ENCODE assay signal across 9 mouse cellular contexts in the genomic region with DNA sequence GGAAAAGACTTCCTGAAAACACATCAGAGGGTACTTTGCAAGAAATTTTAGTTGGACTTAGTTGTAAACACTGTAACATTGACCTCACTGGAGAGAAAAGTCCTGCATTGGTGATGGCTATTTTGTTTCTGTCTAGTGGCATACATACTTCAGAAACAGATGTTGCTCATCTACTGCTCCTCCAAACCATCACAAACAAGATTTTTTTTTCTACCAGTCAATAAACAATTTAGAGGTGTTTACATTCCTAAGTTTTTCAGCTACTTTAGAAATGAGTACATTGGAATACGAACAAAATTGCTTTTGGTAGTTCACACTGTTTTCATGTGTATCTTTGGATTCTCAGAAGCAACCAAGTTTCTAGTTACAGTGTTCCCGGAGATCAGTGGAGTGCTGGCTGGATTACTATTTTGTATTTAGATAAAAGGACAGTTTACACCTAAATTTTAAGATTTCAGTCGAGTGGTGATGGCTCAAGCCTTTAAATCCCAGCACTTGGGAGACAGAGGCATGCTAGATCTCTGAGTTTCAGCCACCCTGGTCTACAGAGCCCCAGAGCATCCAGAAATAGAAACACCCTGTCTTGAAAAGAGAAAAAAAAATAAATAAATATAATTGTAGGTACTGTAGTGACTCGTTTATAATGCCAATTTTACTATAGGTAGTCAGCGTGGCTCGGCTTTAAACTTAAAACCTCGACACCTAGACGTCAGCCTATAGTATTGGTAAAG. TPM values are rescaled to one million over a fixed set of nuclear protein-coding genes. Genes with fewer than 3 reads are reported as not detected.
DNase-seq lines count a peak whose midpoint lies in the region; ATAC-seq and TF ChIP-seq lines count a peak whose summit lies in the region.
"Had no signal": no experiment of that assay in that cellular context is flagged by ENCODE, and none has a peak within 500 bp of the region (broad histone marks: within the 10 kb centered on the region; RNA-seq: fewer than 3 reads in every experiment).

No protein-coding gene starts in this region.

- no peak for TF ChIP-seq CTCF in Patski (IDR thresholded peaks at IDR 0.05)

- in situ Hi-C loops in Patski (cut with MboI; ENCODE audit: low pct_unique_long_range_greater_than_20kb): loop anchor here (25.0 kb wide), 1 partner anchor 1014 kb away; the partner anchor contains the start of genes Rsrc1 and Shox2

- peaks cover 9% of the 10 kb centered on the region; the same call in 1 of the 2 replicates for H3K4me1 ChIP-seq in heart, embryonic 15.5 days (replicated peaks)
- peaks cover 15% of the 10 kb centered on the region for H3K4me1 ChIP-seq in hindbrain, embryonic 13.5 days (replicated peaks)
- peaks cover 17% of the 10 kb centered on the region for H3K4me1 ChIP-seq in midbrain, embryonic 11.5 days (ENCODE audit: control insufficient read depth, insufficient read depth, low read length)

- peak overlapping the region; percentile 77 for H3K4me3 ChIP-seq in heart, embryonic 15.5 days
- peak overlapping the region; percentile 57 for H3K4me3 ChIP-seq in hindbrain, embryonic 13.5 days
- H3K4me3 ChIP-seq in midbrain, embryonic 11.5 days (ENCODE audit: low read depth, low read length): peak overlapping the region; percentile 63

- H3K4me2 ChIP-seq in heart, embryonic 15.5 days: peak overlapping the region; percentile 68
- peak overlapping the region; percentile 60 for H3K4me2 ChIP-seq in hindbrain, embryonic 13.5 days
- H3K4me2 ChIP-seq in midbrain, embryonic 11.5 days: peak overlapping the region; percentile 60

- H3K27me3 ChIP-seq in heart, embryonic 15.5 days: no peaks in the 10 kb centered on the region
- H3K27me3 ChIP-seq in Patski: no peaks in the 10 kb centered on the region
- no peaks in the 10 kb centered on the region for H3K27me3 ChIP-seq in hindbrain, embryonic 13.5 days
- no peaks in the 10 kb centered on the region for H3K27me3 ChIP-seq in midbrain, embryonic 11.5 days (ENCODE audit: control insufficient read depth, insufficient read depth, low read length)

- POLR2A ChIA-PET in Patski (lab: Charles Lee): interaction anchor here (0.8 to 7.0 kb wide), 3 partner anchors 15 to 340 kb away, joined by 3 to 46 read pairs (median 3); partner anchors contain the start of gene Ccnl1

- H3K27ac ChIP-seq in heart, embryonic 15.5 days: peak overlapping the region; percentile 100
- H3K27ac ChIP-seq in hindbrain, embryonic 13.5 days: peak overlapping the region; percentile 97
- peak overlapping the region; percentile 98 for H3K27ac ChIP-seq in midbrain, embryonic 11.5 days (ENCODE audit: low read depth, low read length)

- H3K9me3 ChIP-seq in heart, embryonic 15.5 days (replicated peaks): no peaks in the 10 kb centered on the region
- H3K9me3 ChIP-seq in hindbrain, embryonic 13.5 days: no peaks in the 10 kb centered on the region
- H3K9me3 ChIP-seq in midbrain, embryonic 11.5 days (ENCODE audit: control insufficient read depth, low read length): no peaks in the 10 kb centered on the region

- peak overlapping the region; percentile 78 for H3K9ac ChIP-seq in heart, embryonic 15.5 days
- H3K9ac ChIP-seq in hindbrain, embryonic 13.5 days: peak overlapping the region; percentile 76
- peak overlapping the region; percentile 76 for H3K9ac ChIP-seq in midbrain, embryonic 11.5 days (ENCODE audit: low read length)

- WGBS in heart, embryonic 15.5 days: 20% methylated on average over 8 of the region's 8 CpGs
- 52% methylated on average over 8 of the region's 8 CpGs for WGBS in hindbrain, embryonic 13.5 days
- WGBS in midbrain, embryonic 11.5 days: 47% methylated on average over 8 of the region's 8 CpGs

- no peak for ATAC-seq in heart, embryonic 15.5 days (replicated peaks; ENCODE audit: insufficient number of reproducible peaks, insufficient read depth, low FRiP score, low read depth)
- ATAC-seq in Patski: peak; percentile 5
- ATAC-seq in hindbrain, embryonic 13.5 days (ENCODE audit: low FRiP score): no peak
- ATAC-seq in midbrain, embryonic 11.5 days (ENCODE audit: low FRiP score): no peak

- H3K36me3 ChIP-seq in heart, embryonic 15.5 days: no peaks in the 10 kb centered on the region
- H3K36me3 ChIP-seq in hindbrain, embryonic 13.5 days: no peaks in the 10 kb centered on the region
- no peaks in the 10 kb centered on the region for H3K36me3 ChIP-seq in midbrain, embryonic 11.5 days (ENCODE audit: control insufficient read depth, insufficient read depth, low read length)

- no peak for DNase-seq in heart, adult 8-10 months (ENCODE audit: low spot score)
- no peak for DNase-seq in Patski (ENCODE audit: low read depth, low spot score)
- peak; percentile 83 for DNase-seq in midbrain, embryonic 11.5 days (ENCODE audit: low spot score, missing footprints)
- DNase-seq in right cerebral cortex, adult 2 months (ENCODE audit: low spot score in 2 of 2): no peak
- DNase-seq in gastrocnemius, postnatal 4 days (ENCODE audit: low spot score in 2 of 2): no peak
- no peak for DNase-seq in layer of hippocampus, adult 9-11 months
- DNase-seq: right cerebral cortex, postnatal 14 days had no signal

- CTCF ChIA-PET in Patski (lab: Charles Lee): interaction anchor here (0.9 to 6.8 kb wide), 5 partner anchors 9 to 44 kb away, joined by 3 to 72 read pairs (median 7); no protein-coding TSS in a partner anchor

RNA-seq across cellular contexts. Expression of gene Ccnl1, which starts 15.6 kb away (rescaled TPM):
- polyA plus RNA-seq in heart, embryonic 15.5 days (2015; fragmentation: Nextera tagmentation; extraction: Ambion mirVana): 60.5 and 67.5 TPM in 2 replicates
- 10 to 100 TPM; 14.9 to 20.4 (median 16.9) TPM for total RNA-seq in heart, adult 8-10 months (2022)
- polyA plus RNA-seq in Patski (2021): 92.3 TPM
- polyA plus RNA-seq in hindbrain, embryonic 13.5 days (2015; fragmentation: Nextera tagmentation; extraction: Ambion mirVana): 80.1 and 80.9 TPM in 2 replicates
- 119 and 131 TPM in 2 replicates for polyA plus RNA-seq in midbrain, embryonic 11.5 days (2014; fragmentation: Nextera tagmentation; extraction: Ambion mirVana)
- total RNA-seq in gastrocnemius, postnatal 4 days (2021): 10 to 100 TPM; 35.7 to 54.3 TPM
